Mouse (Mus musculus): ENCODE results near the gene Ttll4. TPM values are rescaled to one million over a fixed set of nuclear protein-coding genes. Genes with fewer than 3 reads are reported as not detected.
A peak's percentile ranks its signal among the peaks of the same experiment; 100 is the strongest.

Gene Ttll4
- polyA plus RNA-seq, 1 experiment from 2014 or later = 12.9 TPM

DNA sequence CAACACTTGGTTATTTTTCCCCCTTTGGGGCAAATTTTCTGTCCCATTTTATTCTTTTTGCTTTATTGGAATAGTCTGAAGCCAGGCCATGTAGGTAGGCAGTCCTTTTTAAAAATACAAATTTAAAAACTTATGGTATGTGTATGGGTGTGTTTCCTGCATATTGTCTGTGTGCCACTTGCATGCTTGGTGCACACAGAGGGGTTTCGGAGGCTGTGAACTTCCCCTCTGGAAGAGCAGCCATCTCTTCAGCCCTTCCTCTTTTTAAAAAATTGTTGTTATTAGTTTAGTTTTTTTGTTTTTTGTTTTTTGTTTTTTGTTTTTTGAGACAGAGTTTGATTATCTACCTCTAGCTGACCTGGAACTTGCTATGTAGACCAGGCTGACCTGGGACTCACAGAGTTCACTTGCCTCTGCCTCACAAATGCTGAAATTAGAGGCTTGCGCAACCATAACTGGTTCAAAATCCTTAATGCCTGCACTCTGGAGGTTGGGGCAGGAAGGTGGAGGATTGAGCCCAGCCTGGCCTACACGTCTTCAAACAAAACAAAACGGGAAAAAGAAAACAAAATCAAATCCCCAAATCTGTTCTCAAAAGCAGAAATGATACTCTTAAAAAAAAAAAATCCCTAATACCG, 51.0 kb downstream of the Ttll4 start:
- 34% methylated on average over 5 of the region's 5 CpGs for WGBS
- no peak for ATAC-seq (ENCODE audit: insufficient number of reproducible peaks, insufficient read depth, low FRiP score, low TSS enrichment, low read depth)

DNA sequence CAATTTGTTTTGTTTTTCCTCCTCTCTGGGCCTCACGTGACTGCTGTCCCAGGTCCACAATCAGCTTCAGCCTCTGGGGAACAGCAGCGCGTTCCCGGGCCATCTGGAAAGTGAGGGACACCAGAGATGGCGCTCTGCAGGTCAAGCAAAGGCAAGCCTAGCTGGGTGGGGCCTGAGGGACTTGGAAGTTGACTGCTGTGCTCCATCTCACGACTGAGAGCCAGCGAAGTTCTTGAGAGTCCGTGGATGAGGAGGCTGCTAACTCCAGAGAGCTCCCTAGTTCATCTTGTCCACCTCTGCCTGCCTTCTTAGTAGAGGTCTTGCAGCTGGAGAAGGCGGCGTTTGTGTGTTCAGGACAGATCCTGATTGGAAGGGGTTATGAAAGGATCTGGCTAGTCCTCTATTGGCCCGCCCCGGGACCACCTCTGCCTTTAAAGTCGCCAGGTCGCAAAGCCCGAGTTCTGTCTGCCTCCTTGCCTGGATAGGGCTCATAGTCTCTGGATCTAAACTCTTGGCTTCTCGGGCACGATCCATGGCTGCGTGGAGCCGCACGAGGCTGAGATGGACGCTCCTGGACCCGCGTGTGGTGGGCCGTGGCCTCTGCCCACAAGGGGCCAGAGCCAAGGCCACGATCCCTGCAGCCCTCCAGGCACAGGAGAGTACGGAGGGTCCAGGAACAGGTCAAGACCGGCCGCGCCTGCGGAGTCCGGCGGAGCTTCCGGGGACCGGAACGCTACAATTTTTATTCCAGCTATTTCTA, 51.7 kb downstream of the Ttll4 start, which contains the start of gene Cyp27a1:
TSS of gene Cyp27a1 (plus strand) at position 476 of the 760 bp plus-strand sequence.
- Histone ChIP-seq H3K27me3 (0 out of 2 replicates have a peak, but pooled peaks cover 7% of the 10 kb centered on the region), H3K4me3 (peak within 1 kb of the TSS; percentile 56), H3K36me3 (no peaks in the 10 kb centered on the region), H3K4me2 (peak within 1 kb of the TSS; percentile 92), H3K4me1 (peaks cover 29% of the 10 kb centered on the region), H3K9ac (peak within 1 kb of the TSS; percentile 74), H3K27ac (peak within 1 kb of the TSS; percentile 33; the same call in 1 of the 2 replicates), H3K9me3 (no peaks in the 10 kb centered on the region)
- ATAC-seq (ENCODE audit: insufficient number of reproducible peaks, insufficient read depth, low FRiP score, low TSS enrichment, low read depth) = 0 out of 2 replicates have a peak, but pooled peaks have one; percentile 64
- WGBS = 3% methylated on average over 35 of the region's 35 CpGs

More for the DNA sequence above, 51.0 kb downstream of the Ttll4 start:
- Histone ChIP-seq H3K9me3 (no peaks in the 10 kb centered on the region), H3K27me3 (0 out of 2 replicates have a peak, but pooled peaks cover 7% of the 10 kb centered on the region), H3K4me1 (peaks cover 29% of the 10 kb centered on the region), H3K36me3 (no peaks in the 10 kb centered on the region), H3K27ac (no peak overlapping the region), H3K9ac (peak overlapping the region; percentile 74), H3K4me3 (peak overlapping the region; percentile 56), H3K4me2 (peak overlapping the region; percentile 92)

DNA sequence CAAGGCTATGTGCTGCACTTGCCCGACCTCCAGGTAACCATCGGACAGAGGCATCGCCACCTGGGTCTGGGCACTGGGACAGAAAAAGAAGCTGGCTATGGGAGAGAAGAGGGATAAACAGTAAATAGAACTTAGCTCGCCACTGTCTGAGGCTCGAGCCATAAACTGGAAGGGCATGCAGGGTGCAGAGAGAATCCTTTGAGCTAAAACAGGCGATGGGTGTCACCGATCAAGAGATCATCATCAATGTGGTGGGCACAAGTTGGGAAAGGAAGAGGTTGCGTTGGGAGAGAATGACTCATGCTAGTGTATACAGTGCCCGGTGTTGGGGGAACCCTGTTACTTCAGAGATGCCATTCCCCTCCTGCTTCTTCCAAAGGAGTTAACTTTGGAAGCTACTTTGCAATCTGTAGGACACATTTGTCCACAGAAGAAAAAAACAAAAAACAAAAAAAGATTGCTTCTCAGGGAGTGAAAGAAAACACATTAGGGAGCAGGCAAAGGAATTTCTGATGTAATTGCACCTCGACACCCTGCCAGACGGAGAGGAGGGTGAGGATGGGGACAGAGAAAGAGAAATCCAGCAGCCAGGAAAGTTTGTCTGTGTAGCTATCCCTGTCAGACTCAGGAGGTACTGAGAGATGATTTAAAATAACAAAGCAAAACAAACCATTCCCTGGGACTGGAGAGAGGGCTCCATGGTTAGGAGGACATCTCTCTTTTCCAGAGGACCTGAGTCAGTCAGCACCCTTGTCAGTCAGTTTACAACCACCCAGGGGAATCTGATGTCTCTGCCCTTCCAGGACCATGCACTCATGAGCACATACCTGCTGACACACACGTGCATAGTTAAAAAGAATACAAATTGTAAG, 52.5 kb downstream of the Ttll4 start:
- peak overlapping the region; percentile 74 for H3K9ac ChIP-seq
- H3K27ac ChIP-seq = peak overlapping the region; percentile 33; the same call in 1 of the 2 replicates
- H3K27me3 ChIP-seq = 0 out of 2 replicates have a peak, but pooled peaks cover 7% of the 10 kb centered on the region
- H3K4me3 ChIP-seq = peak overlapping the region; percentile 56
- peak overlapping the region; percentile 92 for H3K4me2 ChIP-seq
- H3K4me1 ChIP-seq = peaks cover 29% of the 10 kb centered on the region
- no peaks in the 10 kb centered on the region for H3K9me3 ChIP-seq
- ATAC-seq (ENCODE audit: insufficient number of reproducible peaks, insufficient read depth, low FRiP score, low TSS enrichment, low read depth) = no peak
- WGBS = 24% methylated on average over 12 of the region's 12 CpGs
- no peaks in the 10 kb centered on the region for H3K36me3 ChIP-seq

DNA sequence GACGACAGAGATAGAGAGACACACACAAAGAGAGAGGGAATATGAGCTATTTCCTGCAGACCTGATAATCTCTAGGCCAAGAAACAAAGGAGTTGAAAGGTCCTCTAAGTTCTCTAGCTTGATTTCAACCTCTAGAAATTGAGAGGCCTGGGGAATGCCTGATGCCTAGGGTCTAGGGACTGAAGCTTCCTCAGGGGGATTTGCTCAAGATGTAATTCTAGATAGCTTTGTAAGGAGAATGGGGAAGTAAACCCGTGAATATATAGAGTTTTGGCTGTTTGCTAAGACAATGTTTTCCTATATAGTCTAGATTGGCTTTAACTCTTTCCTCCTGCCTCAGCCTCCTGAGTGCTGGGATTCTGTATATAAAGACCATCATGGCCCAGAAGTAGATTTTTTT, 53.4 kb downstream of the Ttll4 start:
- Histone ChIP-seq H3K4me3 (no peak overlapping the region), H3K27ac (0 out of 2 replicates have a peak overlapping the region, but pooled peaks have one; percentile 5), H3K9ac (no peak overlapping the region), H3K4me2 (peak overlapping the region; percentile 92), H3K27me3 (0 out of 2 replicates have a peak, but pooled peaks cover 7% of the 10 kb centered on the region), H3K9me3 (no peaks in the 10 kb centered on the region), H3K4me1 (peaks cover 29% of the 10 kb centered on the region), H3K36me3 (no peaks in the 10 kb centered on the region)
- 19% methylated on average over 2 of the region's 2 CpGs for WGBS
- no peak for ATAC-seq (ENCODE audit: insufficient number of reproducible peaks, insufficient read depth, low FRiP score, low TSS enrichment, low read depth)

DNA sequence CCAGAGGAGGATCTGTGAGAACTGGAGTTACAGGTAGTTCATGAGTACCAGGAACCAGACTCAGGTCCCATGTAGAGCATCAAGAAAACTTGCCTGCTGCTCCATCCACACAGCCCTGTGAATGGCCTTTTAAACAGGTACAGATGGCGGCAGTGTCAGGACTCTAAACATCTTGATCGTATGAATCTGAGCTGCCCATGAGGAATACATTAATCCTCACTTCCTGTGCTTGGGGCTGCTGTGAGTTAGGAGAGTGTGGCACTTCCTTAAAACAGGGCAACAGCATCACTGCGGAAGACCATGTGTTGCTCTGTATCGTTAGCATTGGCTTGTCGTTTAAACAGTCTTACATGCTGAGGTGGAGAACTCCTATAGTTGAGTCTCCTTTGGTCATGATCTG, 53.9 kb downstream of the Ttll4 start:
- Histone ChIP-seq H3K4me1 (peaks cover 29% of the 10 kb centered on the region), H3K4me3 (no peak overlapping the region), H3K4me2 (peak overlapping the region; percentile 92), H3K9me3 (no peaks in the 10 kb centered on the region), H3K27me3 (0 out of 2 replicates have a peak, but pooled peaks cover 7% of the 10 kb centered on the region), H3K9ac (no peak overlapping the region), H3K36me3 (no peaks in the 10 kb centered on the region), H3K27ac (peak overlapping the region; percentile 35; the same call in 1 of the 2 replicates)
- 17% methylated on average over 5 of the region's 5 CpGs for WGBS
- 0 out of 2 replicates have a peak, but pooled peaks have one; percentile 61 for ATAC-seq (ENCODE audit: insufficient number of reproducible peaks, insufficient read depth, low FRiP score, low TSS enrichment, low read depth)

DNA sequence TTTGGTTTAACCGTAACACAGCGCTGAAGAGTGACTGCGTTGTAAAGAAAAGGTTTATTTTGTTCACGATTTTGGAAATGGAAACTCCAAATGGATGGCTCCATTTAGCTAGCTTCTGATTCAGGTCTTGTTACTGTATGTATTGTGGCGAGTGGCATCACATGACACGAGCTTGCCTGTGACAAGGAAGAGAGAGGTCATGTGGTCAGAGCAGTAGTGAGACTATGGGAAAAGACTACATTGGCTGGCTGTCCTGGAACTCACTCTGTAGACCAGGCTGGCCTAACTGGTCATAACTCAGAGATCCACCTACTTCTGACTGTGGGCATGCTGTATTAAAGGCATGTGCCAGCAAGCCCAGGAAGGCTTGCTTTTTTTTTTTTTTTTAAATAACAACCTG, 54.3 kb downstream of the Ttll4 start:
- ATAC-seq (ENCODE audit: insufficient number of reproducible peaks, insufficient read depth, low FRiP score, low TSS enrichment, low read depth) = no peak
- Histone ChIP-seq H3K4me1 (peaks cover 29% of the 10 kb centered on the region), H3K4me3 (no peak overlapping the region), H3K27me3 (0 out of 2 replicates have a peak, but pooled peaks cover 7% of the 10 kb centered on the region), H3K36me3 (no peaks in the 10 kb centered on the region), H3K9ac (no peak overlapping the region), H3K4me2 (peak overlapping the region; percentile 92; the same call in 1 of the 2 replicates), H3K9me3 (no peaks in the 10 kb centered on the region), H3K27ac (peak overlapping the region; percentile 35; the same call in 1 of the 2 replicates)
- 61% methylated on average over 6 of the region's 6 CpGs for WGBS

DNA sequence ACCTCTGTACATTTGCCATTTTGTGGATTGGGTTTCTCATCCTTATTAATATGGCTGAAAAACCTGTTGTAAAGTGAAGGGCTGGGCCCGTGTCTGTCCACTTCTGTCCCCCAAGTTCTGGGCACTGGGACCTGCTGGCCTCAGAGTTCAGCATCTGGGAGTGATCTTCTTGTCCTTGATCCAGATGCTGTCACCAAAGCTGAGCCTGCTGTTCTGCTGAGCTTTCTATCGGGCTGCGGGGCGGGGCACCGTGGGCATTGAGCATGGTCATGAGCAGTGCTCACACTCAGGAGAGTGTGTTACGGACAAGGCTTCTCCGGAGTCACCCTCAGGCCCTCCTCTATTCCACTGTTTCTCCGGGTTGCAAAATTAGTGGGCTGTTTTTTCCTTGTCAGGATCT, 56.6 kb downstream of the Ttll4 start:
- Histone ChIP-seq H3K9me3 (no peaks in the 10 kb centered on the region), H3K9ac (no peak overlapping the region), H3K27me3 (0 out of 2 replicates have a peak, but pooled peaks cover 7% of the 10 kb centered on the region), H3K4me3 (no peak overlapping the region), H3K36me3 (no peaks in the 10 kb centered on the region), H3K27ac (no peak overlapping the region), H3K4me2 (no peak overlapping the region), H3K4me1 (peaks cover 22% of the 10 kb centered on the region)
- WGBS = 49% methylated on average over 8 of the region's 8 CpGs
- ATAC-seq (ENCODE audit: insufficient number of reproducible peaks, insufficient read depth, low FRiP score, low TSS enrichment, low read depth) = no peak

DNA sequence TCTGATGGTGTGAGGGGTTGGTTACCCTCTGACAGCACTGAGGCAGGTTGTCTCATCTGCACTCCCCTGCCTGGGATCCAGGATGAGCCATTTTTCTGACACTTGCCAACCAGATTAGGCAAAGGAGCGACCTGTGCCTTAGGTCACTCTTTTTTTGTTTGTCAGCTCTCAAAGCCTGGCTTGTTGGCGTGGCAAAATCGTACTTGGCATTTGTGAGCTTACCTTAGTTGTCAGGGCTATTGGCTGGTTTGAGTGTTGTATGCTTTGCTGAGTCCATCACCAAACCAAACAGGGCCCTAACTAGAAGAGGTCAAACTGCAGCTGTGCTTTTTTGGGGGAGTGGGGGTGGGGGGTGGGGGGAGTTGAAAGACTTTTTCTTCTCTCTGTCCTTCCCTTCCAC, 57.7 kb downstream of the Ttll4 start:
- Histone ChIP-seq H3K36me3 (no peaks in the 10 kb centered on the region), H3K27ac (no peak overlapping the region), H3K4me3 (no peak overlapping the region), H3K4me2 (no peak overlapping the region), H3K9me3 (no peaks in the 10 kb centered on the region), H3K27me3 (no peaks in the 10 kb centered on the region), H3K4me1 (peaks cover 10% of the 10 kb centered on the region), H3K9ac (no peak overlapping the region)
- WGBS = 78% methylated on average over 3 of the region's 3 CpGs
- no peak for ATAC-seq (ENCODE audit: insufficient number of reproducible peaks, insufficient read depth, low FRiP score, low TSS enrichment, low read depth)

DNA sequence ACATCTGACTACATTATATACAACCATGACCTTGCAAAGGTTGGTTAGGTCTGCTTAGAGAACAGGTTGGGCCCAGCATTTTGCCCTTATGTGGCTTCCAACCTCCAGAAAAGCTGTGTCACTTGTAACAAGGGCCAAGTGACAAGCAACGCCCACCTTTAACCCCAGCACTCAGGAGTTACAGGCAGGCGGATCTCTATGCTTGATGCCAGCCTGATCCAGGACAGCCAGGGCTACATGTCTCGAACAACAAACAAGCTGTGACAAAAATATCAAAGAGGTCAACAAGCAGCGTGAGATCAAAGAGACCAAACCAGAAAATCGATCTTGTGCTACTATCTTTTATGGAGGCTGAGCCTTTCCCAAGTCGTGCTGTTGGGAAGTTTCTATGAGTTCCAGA, 60.1 kb downstream of the Ttll4 start:
- Histone ChIP-seq H3K36me3 (no peaks in the 10 kb centered on the region), H3K27ac (no peak overlapping the region), H3K27me3 (no peaks in the 10 kb centered on the region), H3K4me2 (no peak overlapping the region), H3K4me3 (no peak overlapping the region), H3K9me3 (no peaks in the 10 kb centered on the region), H3K9ac (no peak overlapping the region), H3K4me1 (no peaks in the 10 kb centered on the region)
- ATAC-seq (ENCODE audit: insufficient number of reproducible peaks, insufficient read depth, low FRiP score, low TSS enrichment, low read depth) = no peak
- 69% methylated on average over 6 of the region's 6 CpGs for WGBS

DNA sequence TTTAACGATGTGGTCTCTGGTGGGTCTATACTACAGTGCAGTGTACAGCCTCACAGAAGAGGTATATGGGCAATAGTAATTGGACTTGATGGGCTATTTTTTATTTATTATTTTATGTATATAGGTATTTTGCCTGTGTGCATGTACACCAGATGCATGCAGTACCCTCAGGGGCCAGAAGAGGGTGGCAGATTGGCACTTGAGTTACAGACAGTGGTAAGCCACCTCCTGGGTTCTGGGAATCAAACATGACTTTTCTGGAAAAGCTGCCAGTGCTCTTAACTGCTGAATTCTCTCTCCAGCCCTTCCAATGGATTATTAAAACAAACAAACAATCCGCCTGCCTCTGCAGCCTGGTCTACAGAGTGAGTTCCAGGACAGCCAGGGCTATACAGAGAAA, 62.2 kb downstream of the Ttll4 start:
- Histone ChIP-seq H3K9ac (no peak overlapping the region), H3K4me2 (no peak overlapping the region), H3K36me3 (no peaks in the 10 kb centered on the region), H3K4me1 (no peaks in the 10 kb centered on the region), H3K4me3 (no peak overlapping the region), H3K27ac (no peak overlapping the region), H3K27me3 (no peaks in the 10 kb centered on the region), H3K9me3 (no peaks in the 10 kb centered on the region)
- ATAC-seq (ENCODE audit: insufficient number of reproducible peaks, insufficient read depth, low FRiP score, low TSS enrichment, low read depth) = no peak
- 72% methylated on average over 2 of the region's 2 CpGs for WGBS

DNA sequence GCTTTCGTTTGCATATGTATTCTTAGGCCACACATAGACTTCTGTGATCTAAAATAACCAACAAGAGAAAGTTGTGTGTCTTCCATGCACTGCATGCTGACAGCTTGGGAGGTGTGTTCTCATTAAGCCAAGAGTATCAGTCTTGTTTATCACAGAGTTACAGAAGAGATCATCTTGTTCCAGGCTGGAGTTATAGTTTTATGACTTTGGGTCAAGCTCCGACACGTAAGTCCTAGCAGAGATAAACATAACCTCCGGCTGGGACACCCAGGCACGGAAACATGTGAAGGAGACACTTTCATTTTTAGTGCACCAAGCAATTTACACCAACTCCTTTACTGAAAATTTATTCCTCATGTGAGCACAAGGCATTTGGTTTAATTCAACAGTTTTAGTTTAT, 64.6 kb downstream of the Ttll4 start:
- Histone ChIP-seq H3K36me3 (no peaks in the 10 kb centered on the region), H3K27me3 (no peaks in the 10 kb centered on the region), H3K9ac (no peak overlapping the region), H3K4me1 (no peaks in the 10 kb centered on the region), H3K4me3 (no peak overlapping the region), H3K9me3 (no peaks in the 10 kb centered on the region), H3K27ac (no peak overlapping the region), H3K4me2 (no peak overlapping the region)
- WGBS = 66% methylated on average over 5 of the region's 5 CpGs
- no peak for ATAC-seq (ENCODE audit: insufficient number of reproducible peaks, insufficient read depth, low FRiP score, low TSS enrichment, low read depth)

Measured in embryonic facial prominence, embryonic 13.5 days (tissue).